Mouse (Mus musculus): ENCODE results near the gene Whamm. TPM values are rescaled to one million over a fixed set of nuclear protein-coding genes. Genes with fewer than 3 reads are reported as not detected.

Gene Whamm
- total and polyA plus RNA-seq, 2 experiments from 2014 or later: 3.1 to 6.6 TPM

DNA sequence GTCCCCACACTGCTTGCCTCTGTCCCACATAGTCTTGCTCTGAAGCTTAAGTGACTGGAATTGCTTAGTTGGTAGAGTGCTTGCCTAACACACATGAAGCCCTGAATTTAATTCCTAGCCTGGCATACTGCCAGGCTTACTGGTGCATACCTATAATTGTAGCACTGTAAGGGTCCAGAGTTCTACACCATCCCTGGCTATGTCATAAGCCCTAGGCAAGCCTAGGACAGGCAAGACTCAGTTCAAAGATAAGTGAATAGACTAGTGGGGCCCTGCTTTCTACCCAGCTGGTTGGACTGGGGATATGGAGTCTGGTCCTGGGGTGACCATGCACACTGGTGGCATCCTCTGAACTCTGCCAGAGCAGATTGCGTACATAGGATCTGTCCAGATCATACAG, 26.6 kb downstream of the Whamm start:
- TF ChIP-seq EP300 (IDR thresholded peaks at IDR 0.05; ENCODE audit: low read depth): no peak
- no peak for TF ChIP-seq CTCF (IDR thresholded peaks at IDR 0.05; ENCODE audit: low read depth)
- no peak overlapping the region for H3K4me3 ChIP-seq (ENCODE audit: low read depth, low read length)
- H3K27me3 ChIP-seq (ENCODE audit: control insufficient read depth, insufficient read depth, low read length): no peaks in the 10 kb centered on the region
- ATAC-seq (ENCODE audit: insufficient read depth, low read depth): no peak
- WGBS: 91% methylated on average over 1 of the region's 1 CpGs
- no peaks in the 10 kb centered on the region for H3K4me1 ChIP-seq (ENCODE audit: control insufficient read depth, insufficient read depth)
- no peak overlapping the region for H3K27ac ChIP-seq (ENCODE audit: low read depth)
- no peak overlapping the region for H3K4me2 ChIP-seq (ENCODE audit: low read depth, low read length)
- H3K9ac ChIP-seq (replicated peaks; ENCODE audit: low read depth, low read length): no peak overlapping the region
- no peak for DNase-seq (ENCODE audit: low spot score)
- H3K9me3 ChIP-seq (replicated peaks; ENCODE audit: control insufficient read depth, low read length): no peaks in the 10 kb centered on the region
- peaks cover 67% of the 10 kb centered on the region for H3K36me3 ChIP-seq (replicated peaks; ENCODE audit: control insufficient read depth, insufficient read depth, low read length)

DNA sequence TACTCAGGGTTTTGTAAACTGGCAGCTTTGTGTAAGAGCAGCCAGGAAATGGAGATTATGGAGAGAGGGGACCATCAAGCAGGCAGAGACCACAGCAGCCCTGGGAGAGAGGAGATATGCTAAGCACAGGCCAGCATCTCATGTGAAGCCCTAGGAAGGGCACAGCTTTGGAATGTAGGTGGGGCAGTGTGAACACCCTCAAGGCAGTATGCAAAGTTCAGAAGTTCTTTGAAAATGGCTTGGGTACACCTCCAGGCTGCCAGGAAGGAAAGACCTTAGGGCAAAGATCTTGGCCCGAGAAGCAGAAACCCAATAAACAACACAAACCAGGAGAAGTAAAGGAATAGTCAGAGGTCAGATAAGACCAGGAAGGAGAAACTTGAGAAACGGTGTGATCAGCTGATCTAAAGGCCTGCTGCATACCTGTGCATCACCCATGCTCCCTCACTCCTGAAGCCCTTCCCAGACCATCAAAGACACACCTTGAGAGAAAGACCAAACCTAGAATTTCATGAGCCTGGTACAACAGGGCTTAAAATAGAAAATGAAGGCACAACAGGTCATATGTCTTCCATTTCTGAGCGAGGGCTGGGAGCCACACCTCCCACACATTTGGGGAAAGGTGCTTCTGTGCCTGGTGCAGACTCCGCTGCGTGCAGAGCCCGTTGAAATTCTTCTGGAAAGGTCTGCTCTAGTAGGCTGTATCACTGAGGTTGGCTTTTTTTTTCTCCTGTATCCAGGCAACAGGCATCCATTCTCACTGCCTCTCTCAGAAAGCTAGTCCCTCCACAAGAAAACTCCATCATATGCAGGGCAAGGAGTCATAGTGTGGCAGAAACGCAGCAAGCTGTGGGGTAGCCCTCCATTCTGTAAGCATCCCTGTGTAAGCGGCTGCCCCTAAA, 28.6 kb downstream of the Whamm start:
- TF ChIP-seq EP300 (IDR thresholded peaks at IDR 0.05; ENCODE audit: low read depth) (no peak), CTCF (IDR thresholded peaks at IDR 0.05; ENCODE audit: low read depth) (no peak)
- Histone ChIP-seq H3K27me3 (ENCODE audit: control insufficient read depth, insufficient read depth, low read length) (no peaks in the 10 kb centered on the region), H3K4me3 (ENCODE audit: low read depth, low read length) (no peak overlapping the region), H3K9me3 (replicated peaks; ENCODE audit: control insufficient read depth, low read length) (no peaks in the 10 kb centered on the region), H3K4me1 (ENCODE audit: control insufficient read depth, insufficient read depth) (no peaks in the 10 kb centered on the region), H3K27ac (ENCODE audit: low read depth) (no peak overlapping the region), H3K4me2 (ENCODE audit: low read depth, low read length) (no peak overlapping the region), H3K36me3 (replicated peaks; ENCODE audit: control insufficient read depth, insufficient read depth, low read length) (peaks cover 47% of the 10 kb centered on the region), H3K9ac (replicated peaks; ENCODE audit: low read depth, low read length) (no peak overlapping the region)
- no peak for ATAC-seq (ENCODE audit: insufficient read depth, low read depth)
- 54% methylated on average over 8 of the region's 8 CpGs for WGBS
- no peak for DNase-seq (ENCODE audit: low spot score)

- TF ChIP-seq EP300 (IDR thresholded peaks at IDR 0.05; ENCODE audit: low read depth): no peak
- TF ChIP-seq CTCF (IDR thresholded peaks at IDR 0.05; ENCODE audit: low read depth): no peak
- no peak overlapping the region for H3K27ac ChIP-seq (ENCODE audit: low read depth)
- 71% methylated on average over 5 of the region's 5 CpGs for WGBS
- ATAC-seq (ENCODE audit: insufficient read depth, low read depth): no peak
- H3K27me3 ChIP-seq (ENCODE audit: control insufficient read depth, insufficient read depth, low read length): no peaks in the 10 kb centered on the region
- no peak overlapping the region for H3K4me2 ChIP-seq (ENCODE audit: low read depth, low read length)
- no peak overlapping the region for H3K9ac ChIP-seq (replicated peaks; ENCODE audit: low read depth, low read length)
- DNase-seq (ENCODE audit: low spot score): no peak
- no peaks in the 10 kb centered on the region for H3K36me3 ChIP-seq (replicated peaks; ENCODE audit: control insufficient read depth, insufficient read depth, low read length)
- H3K9me3 ChIP-seq (replicated peaks; ENCODE audit: control insufficient read depth, low read length): no peaks in the 10 kb centered on the region
- H3K4me1 ChIP-seq (ENCODE audit: control insufficient read depth, insufficient read depth): no peaks in the 10 kb centered on the region
- no peak overlapping the region for H3K4me3 ChIP-seq (ENCODE audit: low read depth, low read length)
Observed at GRCm38 (mm10) chr7:81604991-81605390, 33.9 kb downstream of the Whamm start.

DNA sequence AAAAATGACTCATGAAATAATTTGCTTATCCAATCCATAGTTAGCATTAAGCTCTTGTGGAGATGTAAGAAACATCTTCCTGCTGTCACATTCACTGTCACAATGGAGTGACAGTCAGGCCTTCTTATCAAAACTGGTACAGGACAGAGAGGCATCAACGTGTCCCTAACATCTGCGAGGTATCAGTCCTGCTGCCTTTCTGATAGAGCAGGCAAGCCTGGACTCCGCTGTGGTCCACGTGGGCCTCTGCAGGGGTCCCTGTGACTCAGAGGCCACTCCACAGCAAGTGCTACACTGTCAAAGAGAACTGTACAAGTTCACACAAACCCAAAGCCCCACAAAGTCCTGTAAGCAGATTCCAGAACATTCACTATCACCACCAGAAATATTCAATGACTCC, 34.4 kb downstream of the Whamm start:
- WGBS: 26% methylated on average over 4 of the region's 4 CpGs
- ATAC-seq (ENCODE audit: insufficient read depth, low read depth): no peak
- H3K27ac ChIP-seq (ENCODE audit: low read depth): no peak overlapping the region
- no peaks in the 10 kb centered on the region for H3K27me3 ChIP-seq (ENCODE audit: control insufficient read depth, insufficient read depth, low read length)
- H3K4me2 ChIP-seq (ENCODE audit: low read depth, low read length): no peak overlapping the region
- DNase-seq (ENCODE audit: low spot score): no peak
- no peaks in the 10 kb centered on the region for H3K4me1 ChIP-seq (ENCODE audit: control insufficient read depth, insufficient read depth)
- TF ChIP-seq CTCF (IDR thresholded peaks at IDR 0.05; ENCODE audit: low read depth) (no peak), EP300 (IDR thresholded peaks at IDR 0.05; ENCODE audit: low read depth) (no peak)
- H3K9me3 ChIP-seq (replicated peaks; ENCODE audit: control insufficient read depth, low read length): no peaks in the 10 kb centered on the region
- no peaks in the 10 kb centered on the region for H3K36me3 ChIP-seq (replicated peaks; ENCODE audit: control insufficient read depth, insufficient read depth, low read length)
- no peak overlapping the region for H3K4me3 ChIP-seq (ENCODE audit: low read depth, low read length)
- no peak overlapping the region for H3K9ac ChIP-seq (replicated peaks; ENCODE audit: low read depth, low read length)

DNA sequence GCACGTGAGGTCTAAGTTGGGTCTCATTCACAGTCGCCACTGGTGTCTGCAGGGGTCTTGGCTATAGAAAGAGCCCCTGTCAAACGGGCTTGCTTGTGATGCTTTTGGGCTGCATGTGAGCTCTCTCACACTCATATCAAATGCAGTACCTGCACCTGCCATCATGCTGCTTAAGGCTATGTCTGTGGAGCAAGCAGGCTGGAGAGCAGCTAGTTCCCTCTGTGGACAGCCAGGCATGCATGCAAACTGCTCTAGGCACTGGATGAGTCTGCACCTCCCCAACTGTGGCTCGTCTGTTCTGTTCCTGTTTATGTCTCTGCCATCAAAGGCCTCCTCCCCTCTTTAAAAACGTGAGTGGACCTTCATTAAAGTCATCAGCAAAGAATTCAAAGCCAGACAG, 35.4 kb downstream of the Whamm start:
- H3K4me2 ChIP-seq (ENCODE audit: low read depth, low read length): no peak overlapping the region
- no peak for ATAC-seq (ENCODE audit: insufficient read depth, low read depth)
- no peak overlapping the region for H3K9ac ChIP-seq (replicated peaks; ENCODE audit: low read depth, low read length)
- no peaks in the 10 kb centered on the region for H3K9me3 ChIP-seq (replicated peaks; ENCODE audit: control insufficient read depth, low read length)
- DNase-seq (ENCODE audit: low spot score): no peak
- H3K4me1 ChIP-seq (ENCODE audit: control insufficient read depth, insufficient read depth): no peaks in the 10 kb centered on the region
- H3K27ac ChIP-seq (ENCODE audit: low read depth): no peak overlapping the region
- TF ChIP-seq CTCF (IDR thresholded peaks at IDR 0.05; ENCODE audit: low read depth) (no peak), EP300 (IDR thresholded peaks at IDR 0.05; ENCODE audit: low read depth) (no peak)
- no peaks in the 10 kb centered on the region for H3K27me3 ChIP-seq (ENCODE audit: control insufficient read depth, insufficient read depth, low read length)
- H3K36me3 ChIP-seq (replicated peaks; ENCODE audit: control insufficient read depth, insufficient read depth, low read length): peaks cover 8% of the 10 kb centered on the region; the same call in 1 of the 2 replicates
- no peak overlapping the region for H3K4me3 ChIP-seq (ENCODE audit: low read depth, low read length)
- WGBS: 61% methylated on average over 5 of the region's 5 CpGs

All from heart, postnatal 0 days (tissue).